Mouse (Mus musculus): ENCODE results near the gene Nle1. TPM values are rescaled to one million over a fixed set of nuclear protein-coding genes. Genes with fewer than 3 reads are reported as not detected.

The Nle1 gene
- total RNA-seq, 1 experiment from 2014 or later: 10.7 TPM

DNA sequence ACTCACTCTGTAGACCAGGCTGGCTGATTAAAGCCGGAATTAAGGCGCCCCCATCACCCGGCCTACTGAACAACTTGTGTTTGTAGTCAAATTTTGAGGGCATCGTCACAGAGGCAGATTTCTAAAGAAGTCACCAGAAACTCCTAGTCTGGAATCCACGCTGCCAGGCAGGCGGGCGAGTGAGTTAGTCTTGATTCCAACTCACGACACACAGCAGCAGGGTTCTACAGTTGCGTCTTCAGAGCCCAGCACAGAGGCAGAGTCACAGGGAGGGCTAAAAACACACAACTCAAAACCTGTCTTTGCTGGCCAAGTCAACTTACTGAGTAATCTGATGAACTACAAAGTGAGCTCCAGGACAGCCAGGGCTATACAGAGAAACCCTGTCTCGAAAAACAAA, 55.7 kb downstream of the Nle1 start:
- no peak for ATAC-seq (ENCODE audit: extremely low read depth, insufficient number of reproducible peaks, low FRiP score, poor library complexity, severe bottlenecking)

DNA sequence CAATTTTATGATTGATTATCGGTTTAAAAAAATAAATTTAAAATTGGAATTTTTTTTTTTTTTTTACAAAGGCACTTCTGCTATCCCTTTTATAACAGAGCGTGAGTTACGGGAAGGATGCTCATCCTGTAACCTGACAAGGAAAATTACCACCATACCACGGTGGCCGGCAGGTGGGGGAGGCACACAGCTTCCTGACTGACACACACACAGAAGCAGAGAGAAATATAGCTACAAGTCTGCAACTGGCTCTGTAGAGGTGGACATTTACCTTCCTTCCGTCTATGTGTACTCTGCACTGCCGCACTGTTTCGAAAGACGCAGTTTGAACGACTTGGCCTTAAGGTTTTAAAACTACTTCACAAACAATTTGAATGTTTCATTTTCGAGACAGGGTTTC, 56.1 kb downstream of the Nle1 start:
- no peak for ATAC-seq (ENCODE audit: extremely low read depth, insufficient number of reproducible peaks, low FRiP score, poor library complexity, severe bottlenecking)

Other genes starting within 250 kb of the Nle1 start
- 0.86 TPM in 1 of 2 replicates, not detected in the other for gene Cct6b, start 144.1 kb downstream of the Nle1 start, total RNA-seq (2017)
- gene Zfp830, start 144.1 kb downstream of the Nle1 start, total RNA-seq (2017): 44.8 and 51.3 TPM in 2 replicates
- 21.4 and 34.8 TPM in 2 replicates for gene Lig3, start 127.3 kb downstream of the Nle1 start, total RNA-seq (2017)
- 20.1 and 21.5 TPM in 2 replicates for gene Rffl, start 37.2 kb downstream of the Nle1 start, total RNA-seq (2017)
- 20.1 and 22.5 TPM in 2 replicates for gene Rad51d, start 17.8 kb downstream of the Nle1 start, total RNA-seq (2017)
- gene Fndc8, start 16.3 kb downstream of the Nle1 start, total RNA-seq (2017): not detected in 2 replicates
- gene Unc45b, start 2.1 kb upstream of the Nle1 start, total RNA-seq (2017): not detected in 2 replicates
- 117 and 124 TPM in 2 replicates for gene Slfn5, start 42.9 kb upstream of the Nle1 start, total RNA-seq (2017)
- 5.5 and 8.0 TPM in 2 replicates for gene Slfn9, start 83.4 kb upstream of the Nle1 start, total RNA-seq (2017)
- 130 and 136 TPM in 2 replicates for gene Slfn8, start 112.4 kb upstream of the Nle1 start, total RNA-seq (2017)
- gene Slfn2, start 156.7 kb upstream of the Nle1 start, total RNA-seq (2017): 1,322 and 1,334 TPM in 2 replicates
- gene Slfn1, start 208.4 kb upstream of the Nle1 start, total RNA-seq (2017): 691 and 728 TPM in 2 replicates